Comparison of ENCODE assay signal across 25 mouse cellular contexts in the genomic region with DNA sequence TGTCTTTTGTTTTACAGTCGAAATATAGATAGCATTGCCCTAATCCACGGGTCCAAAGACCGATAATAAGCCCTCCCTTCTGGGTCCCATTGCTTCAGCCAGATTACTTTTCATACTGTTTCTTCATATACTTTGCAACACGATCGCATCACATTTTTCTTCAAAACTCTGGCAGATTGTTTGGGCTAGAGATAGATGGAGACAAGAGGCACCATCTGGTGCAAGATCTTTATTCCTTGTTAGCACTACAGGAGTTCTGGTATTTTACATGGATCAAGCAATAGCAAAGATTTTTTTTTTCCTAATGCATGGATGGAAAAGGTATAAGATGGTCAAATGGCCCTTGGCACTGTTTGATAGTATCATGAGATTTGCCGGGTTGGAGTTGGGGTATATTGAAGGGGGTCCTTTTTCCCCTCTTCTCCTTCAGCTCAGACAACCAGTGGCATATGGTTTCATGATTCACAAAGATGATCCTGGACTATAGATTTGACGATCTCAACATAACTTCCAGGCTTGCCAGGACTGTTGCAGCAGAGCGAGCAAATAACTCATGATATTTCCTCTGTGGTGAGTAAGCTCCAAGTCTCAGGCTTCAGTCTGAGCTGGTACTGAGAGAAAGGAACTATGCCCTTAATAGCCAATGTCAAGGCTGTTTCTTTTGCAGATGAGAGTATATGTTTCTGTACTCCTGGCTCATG.
A peak's percentile ranks its signal among the peaks of the same experiment; 100 is the strongest.
DNase-seq lines count a peak whose midpoint lies in the region; ATAC-seq and TF ChIP-seq lines count a peak whose summit lies in the region.
"Had no signal": no experiment of that assay in that cellular context is flagged by ENCODE, and none has a peak within 500 bp of the region (broad histone marks: within the 10 kb centered on the region; RNA-seq: fewer than 3 reads in every experiment).

No protein-coding gene starts in this region.

- 88% methylated on average over 8 of the region's 8 CpGs for WGBS in heart, embryonic 12.5 days

- intact Hi-C loops in left cerebral cortex, postnatal 36 days (cut with DNase I), result no loop called here

- DNase-seq in frontal cortex, postnatal 25 days (ENCODE audit: low spot score in 2 of 2), result no peak
- DNase-seq in left cerebral cortex, adult 11 months (ENCODE audit: low spot score), result peak; percentile 14
- no peak for DNase-seq in left cerebral cortex, postnatal 36 days (ENCODE audit: low spot score in 2 of 2)
- peak; percentile 32 for DNase-seq in brain, embryonic 14.5 days (ENCODE audit: low read depth)
- DNase-seq in layer of hippocampus, adult 9-11 months, result peak; percentile 47
- DNase-seq: adrenal gland, postnatal 36 days; cerebellum, adult 18-20 months; cerebellum, postnatal 14 days; gastrocnemius, postnatal 25 days; heart, adult 18-20 months; kidney, adult 11 months; kidney, postnatal 36 days; liver, postnatal 0 days; thymus, postnatal 14 days had no signal

- no peak for TF ChIP-seq POLR2A in brain, embryonic 14.5 days (IDR thresholded peaks at IDR 0.05; ENCODE audit: borderline replicate concordance, extremely low read depth, insufficient read depth, insufficient read length, poor library complexity, severe bottlenecking)

- H3K4me2 ChIP-seq in heart, embryonic 12.5 days, result no peak overlapping the region
- H3K4me2 ChIP-seq: hindbrain, embryonic 12.5 days; kidney, embryonic 15.5 days; limb, embryonic 12.5 days; liver, embryonic 11.5 days; neural tube, embryonic 13.5 days had no signal

- no peak overlapping the region for H3K27ac ChIP-seq in heart, embryonic 12.5 days (ENCODE audit: poor library complexity, severe bottlenecking)
- H3K27ac ChIP-seq: hindbrain, embryonic 12.5 days; kidney, embryonic 15.5 days; limb, embryonic 12.5 days; macrophage; neural tube, embryonic 13.5 days had no signal

- H3K36me3 ChIP-seq in heart, embryonic 12.5 days, result no peaks in the 10 kb centered on the region
- H3K36me3 ChIP-seq: hindbrain, embryonic 12.5 days; kidney, embryonic 15.5 days; limb, embryonic 12.5 days; neural tube, embryonic 13.5 days had no signal

- TF ChIP-seq CTCF in brain, embryonic 14.5 days (IDR thresholded peaks at IDR 0.05; ENCODE audit: borderline replicate concordance, extremely low read depth, insufficient read depth, insufficient read length), result no peak

- H3K9ac ChIP-seq in heart, embryonic 12.5 days, result no peak overlapping the region
- H3K9ac ChIP-seq: hindbrain, embryonic 12.5 days; kidney, embryonic 15.5 days; limb, embryonic 12.5 days; liver, postnatal 0 days; neural tube, embryonic 13.5 days had no signal

- no peaks in the 10 kb centered on the region for H3K9me3 ChIP-seq in heart, embryonic 12.5 days (replicated peaks)
- H3K9me3 ChIP-seq: hindbrain, embryonic 12.5 days; kidney, embryonic 15.5 days; limb, embryonic 12.5 days; neural tube, embryonic 13.5 days had no signal

- peaks cover 4% of the 10 kb centered on the region; the same call in 1 of the 2 replicates for H3K4me1 ChIP-seq in heart, embryonic 12.5 days (replicated peaks)
- H3K4me1 ChIP-seq: hindbrain, embryonic 12.5 days; kidney, embryonic 15.5 days had no signal

- peak; percentile 92 for ATAC-seq in frontal cortex, adult (ENCODE audit: low TSS enrichment)
- no peak for ATAC-seq in heart, embryonic 12.5 days (ENCODE audit: insufficient number of reproducible peaks, low FRiP score)
- ATAC-seq: liver, postnatal 0 days; lung, postnatal 0 days; midbrain, embryonic 16.5 days had no signal

- no peak overlapping the region for H3K4me3 ChIP-seq in heart, embryonic 12.5 days
- H3K4me3 ChIP-seq: hindbrain, embryonic 12.5 days; kidney, embryonic 15.5 days; limb, embryonic 12.5 days; myocyte; neural tube, embryonic 13.5 days had no signal

- no peaks in the 10 kb centered on the region for H3K27me3 ChIP-seq in heart, embryonic 12.5 days (replicated peaks)
- H3K27me3 ChIP-seq: hindbrain, embryonic 12.5 days; kidney, embryonic 15.5 days; limb, embryonic 12.5 days; neural tube, embryonic 13.5 days had no signal

Comparison
In these comparisons a context has a peak if more than half of its experiments do, and no peak if none do; other contexts are left out.
1. DNase-seq: peak in left cerebral cortex, adult 11 months (single experiment), brain, embryonic 14.5 days (single experiment) and layer of hippocampus, adult 9-11 months (single experiment); none in frontal cortex, postnatal 25 days (0 of 2) and left cerebral cortex, postnatal 36 days (0 of 2).